Mouse (Mus musculus) G1E (cell line): ENCODE data around the gene Nfkbiz.

ENCODE experiments used
- CTCF ChIP-seq: IDR thresholded peaks from 2 replicates; pipeline ENCODE4 v1.5.1; 2012; ENCODE audit warnings: low read depth, low read length, inconsistent platforms, mixed read lengths
- GATA1 ChIP-seq: IDR thresholded peaks from 2 replicates; pipeline ENCODE4 v1.6.1; 2012; ENCODE audit warnings: borderline replicate concordance, low read length, inconsistent platforms, mixed read lengths
- GATA2 ChIP-seq: IDR thresholded peaks from 2 replicates; pipeline ENCODE4 v1.6.1; 2012; ENCODE audit warnings: low read depth, low read length, inconsistent platforms, borderline replicate concordance
- POLR2AphosphoS5 ChIP-seq: IDR thresholded peaks from 2 replicates; pipeline ENCODE4 v1.6.1; 2012; ENCODE audit warnings: low read depth, low read length, inconsistent platforms; ENCODE audit not compliant: insufficient replicate concordance
- TAL1 ChIP-seq: conservative IDR thresholded peaks from 2 replicates; pipeline ENCODE4 v1.6.1; 2012; ENCODE audit warnings: low read depth, low read length, inconsistent platforms, mixed read lengths

- TF ChIP-seq CTCF = no peak
- TF ChIP-seq GATA1 = no peak
- no peak for TF ChIP-seq TAL1
- TF ChIP-seq GATA2 = no peak
- TF ChIP-seq POLR2AphosphoS5 = no peak
These were observed 54.8 kb downstream of the Nfkbiz start for GRCm38 (mm10) chr16:55783923-55784322.
